Mouse (Mus musculus) neural tube, embryonic 15.5 days (tissue): Measurements from ENCODE around the gene Rcan1. TPM values are rescaled to one million over a fixed set of nuclear protein-coding genes. Genes with fewer than 3 reads are reported as not detected.
A peak's percentile ranks its signal among the peaks of the same experiment; 100 is the strongest.
"Not testable (repeated sequence)": the region's sequence is repeated elsewhere in the genome, so short reads cannot be mapped to it uniquely, and the experiment has no call there.

Experiments
- ATAC-seq: fragments of 200-750 bp; cut with Nextera tagmentation; 2 replicates; pipeline ENCODE4 v1.8.0; 2017; ENCODE audit warnings: mild to moderate bottlenecking, moderate TSS enrichment, moderate library complexity; ENCODE audit not compliant: low FRiP score
- H3K27ac ChIP-seq: fragments of 300-500 bp; sonication (generic); replicated peaks from 2 replicates; pipeline ENCODE4 v1.5.1; 2015; ENCODE audit warnings: mild to moderate bottlenecking, inconsistent platforms
- H3K27me3 ChIP-seq: fragments of 300-500 bp; sonication (generic); replicated peaks from 2 replicates; pipeline ENCODE4 v1.6.1; 2015; ENCODE audit warnings: inconsistent platforms
- H3K36me3 ChIP-seq: fragments of 300-500 bp; sonication (generic); 2 replicates; pipeline ENCODE4 v1.6.1; 2015; ENCODE audit warnings: inconsistent platforms
- H3K4me1 ChIP-seq: fragments of 300-500 bp; sonication (generic); 2 replicates; pipeline ENCODE4 v1.6.1; 2015; ENCODE audit warnings: inconsistent platforms
- H3K4me2 ChIP-seq: fragments of 300-500 bp; sonication (generic); 2 replicates; pipeline ENCODE4 v1.6.1; 2015; ENCODE audit warnings: inconsistent platforms, mild to moderate bottlenecking, moderate library complexity
- H3K4me3 ChIP-seq: fragments of 300-500 bp; sonication (generic); replicated peaks from 2 replicates; pipeline ENCODE4 v1.5.1; 2015; ENCODE audit warnings: mild to moderate bottlenecking, inconsistent platforms
- H3K9ac ChIP-seq: fragments of 300-500 bp; sonication (generic); replicated peaks from 2 replicates; pipeline ENCODE4 v1.6.1; 2015; ENCODE audit warnings: mild to moderate bottlenecking, inconsistent platforms
- H3K9me3 ChIP-seq: fragments of 300-500 bp; sonication (generic); replicated peaks from 2 replicates; pipeline ENCODE4 v1.6.1; 2016; ENCODE audit warnings: inconsistent platforms
- WGBS: fragments of 180-500 bp; shearing (Covaris S2); methylation state at CpG from one replicate; pipeline ENCODE4 v1.1.7; 2015; ENCODE audit warnings: mixed read lengths; 5-methylcytosine and 5-hydroxymethylcytosine counted together
- polyA plus RNA-seq: library from polyadenylated mRNA; unstranded; fragments of >200 nt; fragmentation: Nextera tagmentation; extraction: Ambion mirVana; gene quantifications from 2 replicates; pipeline ENCODE4 v1.2.1, GENCODE M21; 2015

Gene Rcan1
- 67.1 and 79.4 TPM in 2 replicates for polyA plus RNA-seq

GRCm38 (mm10) chr16:92470706-92471105, at the start of gene Rcan1:
TSS of gene Rcan1 (minus strand) at chr16:92470867.
- Histone ChIP-seq H3K9me3 (no peaks in the 10 kb centered on the region), H3K4me2 (no peak within 1 kb of the TSS), H3K36me3 (no peaks in the 10 kb centered on the region), H3K4me1 (no peaks in the 10 kb centered on the region), H3K27me3 (no peaks in the 10 kb centered on the region), H3K9ac (no peak within 1 kb of the TSS), H3K27ac (no peak within 1 kb of the TSS), H3K4me3 (no peak within 1 kb of the TSS)
- no peak for ATAC-seq
- WGBS, result 75% methylated on average over 6 of the region's 6 CpGs

DNA sequence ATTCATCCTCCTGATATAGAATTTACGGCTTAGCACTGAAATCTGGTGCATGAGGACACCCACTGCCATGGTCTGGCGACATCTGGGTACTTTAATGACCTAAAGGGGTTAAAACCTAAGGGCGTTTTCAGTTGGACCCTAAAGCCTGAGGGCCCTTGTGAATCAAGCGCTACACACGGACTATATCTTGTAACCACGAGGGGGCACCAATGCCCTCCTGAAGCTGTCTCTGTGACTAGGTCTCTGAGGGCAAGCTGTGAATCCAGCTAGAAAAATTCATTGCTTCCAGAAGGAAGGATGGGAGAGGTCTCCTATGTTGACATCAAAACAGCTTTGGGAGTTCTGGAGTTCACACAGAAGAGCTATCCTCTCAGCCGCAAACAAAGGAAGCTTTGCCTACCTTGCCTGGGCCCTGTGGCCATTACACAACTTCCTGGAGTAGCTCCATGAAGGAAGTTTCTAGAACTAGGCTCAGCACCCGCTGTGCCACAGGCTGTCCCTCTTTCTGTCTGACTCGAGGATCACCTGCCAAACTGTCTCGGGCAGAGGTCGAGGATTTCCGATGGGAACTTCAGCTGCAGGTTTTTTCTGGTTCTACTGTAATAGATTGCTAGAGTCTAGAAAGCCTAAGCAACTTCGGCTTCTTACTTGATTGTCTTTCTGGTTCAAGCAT, 49.3 kb upstream of the Rcan1 start:
- Histone ChIP-seq H3K36me3 (no peaks in the 10 kb centered on the region), H3K4me3 (no peak overlapping the region), H3K9me3 (no peaks in the 10 kb centered on the region), H3K9ac (no peak overlapping the region), H3K27ac (no peak overlapping the region), H3K4me2 (no peak overlapping the region), H3K27me3 (peaks cover 14% of the 10 kb centered on the region; the same call in 1 of the 2 replicates), H3K4me1 (no peaks in the 10 kb centered on the region)
- 54% methylated on average over 13 of the region's 13 CpGs for WGBS
- no peak for ATAC-seq

GRCm38 (mm10) chr16:92518718-92519117, 48.1 kb upstream of the Rcan1 start:
- no peak overlapping the region for H3K27ac ChIP-seq
- no peaks in the 10 kb centered on the region for H3K36me3 ChIP-seq
- H3K9me3 ChIP-seq, result no peaks in the 10 kb centered on the region
- H3K4me1 ChIP-seq, result no peaks in the 10 kb centered on the region
- ATAC-seq, result no peak
- no peak overlapping the region for H3K4me2 ChIP-seq
- H3K9ac ChIP-seq, result no peak overlapping the region
- peaks cover 11% of the 10 kb centered on the region; the same call in 1 of the 2 replicates for H3K27me3 ChIP-seq
- no peak overlapping the region for H3K4me3 ChIP-seq
- 49% methylated on average over 4 of the region's 4 CpGs for WGBS

DNA sequence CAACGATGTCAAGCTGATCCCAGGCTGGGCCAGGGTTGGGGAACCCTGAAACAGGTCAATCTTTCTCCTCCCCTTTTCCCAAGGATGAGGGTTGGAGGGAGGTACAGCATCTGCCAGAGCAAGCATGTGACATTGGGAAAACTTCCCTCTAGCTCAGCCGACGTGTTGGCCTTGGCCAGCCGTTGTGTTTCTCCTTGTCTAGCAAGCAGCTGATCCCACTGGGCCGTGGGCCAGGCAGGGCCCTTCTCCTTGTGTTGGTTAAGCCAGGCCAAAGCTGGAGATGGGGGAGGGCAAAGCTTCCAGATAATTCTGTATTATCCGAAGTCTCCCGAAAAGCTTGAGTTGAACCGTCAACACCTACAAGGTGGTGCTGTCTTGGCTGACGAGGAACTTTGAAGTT, 45.5 kb upstream of the Rcan1 start:
- ATAC-seq, result no peak
- Histone ChIP-seq H3K36me3 (no peaks in the 10 kb centered on the region), H3K27me3 (peaks cover 11% of the 10 kb centered on the region; the same call in 1 of the 2 replicates), H3K9me3 (no peaks in the 10 kb centered on the region), H3K9ac (no peak overlapping the region), H3K4me3 (no peak overlapping the region), H3K4me1 (no peaks in the 10 kb centered on the region), H3K27ac (no peak overlapping the region), H3K4me2 (no peak overlapping the region)
- 90% methylated on average over 9 of the region's 9 CpGs for WGBS

- 83% methylated on average over 9 of the region's 9 CpGs for WGBS
- not testable (repeated sequence) for H3K27ac ChIP-seq, H3K9me3 ChIP-seq, H3K27me3 ChIP-seq, H3K9ac ChIP-seq, H3K36me3 ChIP-seq, H3K4me3 ChIP-seq, ATAC-seq, H3K4me2 ChIP-seq, H3K4me1 ChIP-seq
These were observed 44.2 kb upstream of the Rcan1 start for GRCm38 (mm10) chr16:92514896-92515295.

GRCm38 (mm10) chr16:92511773-92512391, 41.2 kb upstream of the Rcan1 start:
- Histone ChIP-seq H3K9me3 (no peaks in the 10 kb centered on the region), H3K9ac (no peak overlapping the region), H3K27me3 (no peaks in the 10 kb centered on the region), H3K4me3 (no peak overlapping the region), H3K4me1 (no peaks in the 10 kb centered on the region), H3K36me3 (no peaks in the 10 kb centered on the region), H3K4me2 (no peak overlapping the region), H3K27ac (no peak overlapping the region)
- ATAC-seq, result no peak
- WGBS, result 58% methylated on average over 5 of the region's 5 CpGs

- no peaks in the 10 kb centered on the region for H3K27me3 ChIP-seq
- 84% methylated on average over 13 of the region's 13 CpGs for WGBS
- H3K9me3 ChIP-seq, result no peaks in the 10 kb centered on the region
- H3K9ac ChIP-seq, result no peak overlapping the region
- ATAC-seq, result no peak
- no peaks in the 10 kb centered on the region for H3K4me1 ChIP-seq
- H3K4me3 ChIP-seq, result no peak overlapping the region
- no peaks in the 10 kb centered on the region for H3K36me3 ChIP-seq
- no peak overlapping the region for H3K4me2 ChIP-seq
- H3K27ac ChIP-seq, result no peak overlapping the region
These were observed 40.4 kb upstream of the Rcan1 start for GRCm38 (mm10) chr16:92510835-92511772.

- Histone ChIP-seq H3K36me3 (no peaks in the 10 kb centered on the region), H3K27ac (no peak overlapping the region), H3K4me3 (no peak overlapping the region), H3K27me3 (no peaks in the 10 kb centered on the region), H3K9ac (no peak overlapping the region), H3K4me2 (no peak overlapping the region), H3K4me1 (no peaks in the 10 kb centered on the region), H3K9me3 (no peaks in the 10 kb centered on the region)
- ATAC-seq, result no peak
- WGBS, result 95% methylated on average over 4 of the region's 4 CpGs
These were observed 36.9 kb upstream of the Rcan1 start for GRCm38 (mm10) chr16:92507573-92507972.

- no peak for ATAC-seq
- Histone ChIP-seq H3K4me2 (no peak overlapping the region), H3K4me3 (no peak overlapping the region), H3K9ac (no peak overlapping the region), H3K27ac (no peak overlapping the region), H3K9me3 (no peaks in the 10 kb centered on the region), H3K36me3 (no peaks in the 10 kb centered on the region), H3K27me3 (peaks cover 31% of the 10 kb centered on the region), H3K4me1 (peaks cover 13% of the 10 kb centered on the region)
- WGBS, result 88% methylated on average over 5 of the region's 5 CpGs
These were observed 32.4 kb upstream of the Rcan1 start for GRCm38 (mm10) chr16:92503105-92503504.

- Histone ChIP-seq H3K9me3 (no peaks in the 10 kb centered on the region), H3K27ac (no peak overlapping the region), H3K4me3 (no peak overlapping the region), H3K4me1 (peaks cover 18% of the 10 kb centered on the region), H3K4me2 (no peak overlapping the region), H3K9ac (no peak overlapping the region), H3K36me3 (no peaks in the 10 kb centered on the region), H3K27me3 (peaks cover 43% of the 10 kb centered on the region)
- ATAC-seq, result no peak
- 90% methylated on average over 8 of the region's 8 CpGs for WGBS
These were observed 29.9 kb upstream of the Rcan1 start for GRCm38 (mm10) chr16:92500534-92500933.

DNA sequence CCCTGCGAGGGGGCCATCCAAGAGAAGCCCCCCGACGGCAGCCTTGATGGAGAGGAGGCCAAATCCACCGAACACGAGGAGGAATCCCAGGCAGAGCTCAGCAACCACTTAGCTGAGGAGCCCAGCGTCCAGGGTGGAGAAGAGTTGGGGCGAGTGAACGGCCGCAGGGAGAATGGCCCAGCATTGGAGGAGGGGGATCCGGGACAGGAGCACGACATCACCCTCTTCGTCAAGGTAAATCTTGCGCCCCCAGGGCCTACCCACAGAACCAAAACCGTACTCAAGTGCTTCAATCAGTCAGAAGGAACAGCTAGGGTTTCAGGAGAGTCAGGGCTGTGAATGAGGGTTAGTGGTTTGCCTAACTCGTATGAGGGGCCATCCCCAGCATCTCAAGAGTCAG, 28.7 kb upstream of the Rcan1 start:
- Histone ChIP-seq H3K27ac (no peak overlapping the region), H3K27me3 (peaks cover 43% of the 10 kb centered on the region)
- 19% methylated on average over 15 of the region's 15 CpGs for WGBS

More for the DNA sequence above, 28.7 kb upstream of the Rcan1 start:
- peak overlapping the region; percentile 75 for H3K4me2 ChIP-seq
- no peaks in the 10 kb centered on the region for H3K9me3 ChIP-seq
- peak overlapping the region; percentile 45 for H3K4me3 ChIP-seq
- no peak overlapping the region for H3K9ac ChIP-seq
- no peak for ATAC-seq
- no peaks in the 10 kb centered on the region for H3K36me3 ChIP-seq
- peaks cover 18% of the 10 kb centered on the region for H3K4me1 ChIP-seq
